32 mouse cellular contexts compared by ENCODE assay signal in genomic region chr2:155637411-155637810, GRCm38 (mm10). TPM values are rescaled to one million over a fixed set of nuclear protein-coding genes. Genes with fewer than 3 reads are reported as not detected.
DNase-seq lines count a peak whose midpoint lies in the region; ATAC-seq and TF ChIP-seq lines count a peak whose summit lies in the region.
"Had no signal": no experiment of that assay in that cellular context is flagged by ENCODE, and none has a peak within 500 bp of the region (broad histone marks: within the 10 kb centered on the region; RNA-seq: fewer than 3 reads in every experiment).

No protein-coding gene starts in this region.

- H3K36me3 ChIP-seq in kidney, embryonic 14.5 days (ENCODE audit: control insufficient read depth, insufficient read depth, low read length): peaks cover 91% of the 10 kb centered on the region

- H3K4me3 ChIP-seq in cerebellum, adult 2 months (replicated peaks; ENCODE audit: insufficient read depth, low read depth, low read length): no peak overlapping the region
- no peak overlapping the region for H3K4me3 ChIP-seq in kidney, embryonic 14.5 days (ENCODE audit: low read length)
- H3K4me3 ChIP-seq in bone marrow macrophage, adult 2 months (ENCODE audit: insufficient read depth, low read length): no peak overlapping the region
- H3K4me3 ChIP-seq: embryonic facial prominence, embryonic 10.5 days; embryonic facial prominence, embryonic 15.5 days; forebrain, embryonic 12.5 days; heart, embryonic 10.5 days; hindbrain, embryonic 13.5 days; layer of hippocampus, adult 2 months; left cerebral cortex, adult 2 months; limb, embryonic 12.5 days; liver, embryonic 13.5 days; midbrain, embryonic 12.5 days had no signal

- ATAC-seq in kidney, embryonic 14.5 days (ENCODE audit: low FRiP score, low TSS enrichment): no peak
- ATAC-seq: activated CD4-positive, CD25-positive, alpha-beta regulatory T cell, adult 4 months; forebrain, postnatal 0 days; intestine, postnatal 0 days had no signal

- H3K4me1 ChIP-seq in cerebellum, adult 2 months (ENCODE audit: control insufficient read depth, insufficient read depth, low read length): peaks cover 72% of the 10 kb centered on the region
- H3K4me1 ChIP-seq in kidney, embryonic 14.5 days (ENCODE audit: control insufficient read depth, insufficient read depth, low read length): no peaks in the 10 kb centered on the region
- peaks cover 30% of the 10 kb centered on the region for H3K4me1 ChIP-seq in bone marrow macrophage, adult 2 months (ENCODE audit: control insufficient read depth, insufficient read depth, low read length)
- H3K4me1 ChIP-seq: embryonic facial prominence, embryonic 15.5 days; limb, embryonic 12.5 days; midbrain, embryonic 12.5 days had no signal

- TF ChIP-seq CTCF in cerebellum, adult 2 months (IDR thresholded peaks at IDR 0.05; ENCODE audit: borderline replicate concordance, insufficient read depth, low read depth, low read length): no peak
- no peak for TF ChIP-seq CTCF in bone marrow macrophage, adult 2 months (IDR thresholded peaks at IDR 0.05; ENCODE audit: low read depth, low read length)

- TF ChIP-seq POLR2A in cerebellum, adult 2 months (IDR thresholded peaks at IDR 0.05; ENCODE audit: borderline replicate concordance, insufficient read depth, low read length): no peak
- no peak for TF ChIP-seq POLR2A in bone marrow macrophage, adult 2 months (IDR thresholded peaks at IDR 0.05; ENCODE audit: borderline replicate concordance, low read depth, low read length)

- H3K27me3 ChIP-seq in cerebellum, adult 2 months (ENCODE audit: control insufficient read depth, insufficient read depth, low read length): no peaks in the 10 kb centered on the region
- no peaks in the 10 kb centered on the region for H3K27me3 ChIP-seq in kidney, embryonic 14.5 days (ENCODE audit: control insufficient read depth, insufficient read depth, low read length)

- H3K9me3 ChIP-seq in kidney, embryonic 14.5 days (ENCODE audit: control insufficient read depth, low read length): no peaks in the 10 kb centered on the region
- H3K9me3 ChIP-seq: embryonic facial prominence, embryonic 10.5 days; embryonic facial prominence, embryonic 15.5 days; forebrain, embryonic 12.5 days; heart, embryonic 10.5 days; hindbrain, embryonic 13.5 days; limb, embryonic 12.5 days; liver, embryonic 13.5 days; midbrain, embryonic 12.5 days had no signal

- WGBS in cerebellum, adult 2 months: 28% methylated on average over 4 of the region's 4 CpGs
- 93% methylated on average over 4 of the region's 4 CpGs for WGBS in kidney, embryonic 14.5 days

- DNase-seq in cerebellum, postnatal 10 days: peak; percentile 47 to 56
- DNase-seq in cerebellum, adult 2 months: no peak
- peak; percentile 30 to 68 for DNase-seq in kidney, postnatal 36 days
- DNase-seq in 416B (ENCODE audit: low read depth): peak; percentile 52
- DNase-seq in embryo, embryonic 9.5 days (ENCODE audit: extremely low spot score): no peak
- DNase-seq in heart, adult 18-20 months: no peak
- DNase-seq: adrenal gland, postnatal 10 days; B cell, adult 2 months; cerebellum, postnatal 14 days; forebrain, postnatal 0 days; gastrocnemius, postnatal 10 days; heart, postnatal 4 days; kidney, postnatal 14 days; liver, embryonic 13.5 days; lung, adult 2 months; lung, postnatal 10 days; retina, postnatal 1 day; right cerebral cortex, postnatal 14 days had no signal

- no peak overlapping the region for H3K9ac ChIP-seq in kidney, embryonic 14.5 days (ENCODE audit: low read depth, low read length)
- H3K9ac ChIP-seq: embryonic facial prominence, embryonic 15.5 days; forebrain, embryonic 12.5 days; forebrain, postnatal 0 days; hindbrain, embryonic 13.5 days; limb, embryonic 12.5 days; liver, embryonic 13.5 days; midbrain, embryonic 12.5 days had no signal

- no peak overlapping the region for H3K4me2 ChIP-seq in kidney, embryonic 14.5 days (replicated peaks; ENCODE audit: low read depth, low read length)
- H3K4me2 ChIP-seq: embryonic facial prominence, embryonic 15.5 days; forebrain, embryonic 12.5 days; hindbrain, embryonic 13.5 days; limb, embryonic 12.5 days; liver, embryonic 13.5 days; midbrain, embryonic 12.5 days had no signal

- H3K27ac ChIP-seq in cerebellum, adult 2 months (ENCODE audit: insufficient read depth, low read length): no peak overlapping the region
- H3K27ac ChIP-seq in kidney, embryonic 14.5 days (ENCODE audit: low read depth, low read length): no peak overlapping the region
- H3K27ac ChIP-seq in bone marrow macrophage, adult 2 months (ENCODE audit: insufficient read depth, low read depth, low read length): peak overlapping the region; percentile 17; the same call in 1 of the 2 replicates
- H3K27ac ChIP-seq: embryonic facial prominence, embryonic 10.5 days; embryonic facial prominence, embryonic 15.5 days; forebrain, embryonic 12.5 days; heart, embryonic 10.5 days; hindbrain, embryonic 13.5 days; layer of hippocampus, adult 2 months; left cerebral cortex, adult 2 months; limb, embryonic 12.5 days; liver, embryonic 13.5 days; midbrain, embryonic 12.5 days had no signal

RNA-seq across cellular contexts. Expression of gene Myh7b, which starts 26.4 kb away (rescaled TPM):
- 17.6 and 20.8 TPM in 2 replicates for polyA plus RNA-seq in cerebellum, adult 2 months (2012; rRNA removed)
- 0.96 and 2.1 TPM in 2 replicates for polyA plus RNA-seq in kidney, embryonic 14.5 days (2014; fragmentation: Nextera tagmentation; extraction: Ambion mirVana)
- not detected in 2 replicates for polyA plus RNA-seq in bone marrow macrophage, adult 2 months (2012; ENCODE audit: insufficient read depth, insufficient read length, missing spikeins)
- 10 to 100 TPM; 23.0 to 30.1 TPM for total RNA-seq in heart, adult 18-20 months (2021)
- total RNA-seq: megakaryocyte progenitor cell, adult 5-6 weeks had no signal
- polyA plus RNA-seq: activated CD4-positive, CD25-positive, alpha-beta regulatory T cell, adult 4 months had no signal

RNA-seq across cellular contexts. Expression of gene Gss, which starts 44.8 kb away (rescaled TPM):
- polyA plus RNA-seq in cerebellum, adult 2 months (2012; rRNA removed): 25.7 and 26.5 TPM in 2 replicates
- polyA plus RNA-seq in kidney, embryonic 14.5 days (2014; fragmentation: Nextera tagmentation; extraction: Ambion mirVana): 25.0 and 29.8 TPM in 2 replicates
- polyA plus RNA-seq in bone marrow macrophage, adult 2 months (2012; ENCODE audit: insufficient read depth, insufficient read length, missing spikeins): 10.5 and 12.9 TPM in 2 replicates
- 10 to 100 TPM; 14.4 to 15.6 TPM for total RNA-seq in heart, adult 18-20 months (2021)

RNA-seq across cellular contexts. Expression of gene Trpc4ap, which starts 54.8 kb away (rescaled TPM):
- polyA plus RNA-seq in cerebellum, adult 2 months (2012; rRNA removed): 223 and 236 TPM in 2 replicates
- 105 and 134 TPM in 2 replicates for polyA plus RNA-seq in kidney, embryonic 14.5 days (2014; fragmentation: Nextera tagmentation; extraction: Ambion mirVana)
- 93.1 and 108 TPM in 2 replicates for polyA plus RNA-seq in bone marrow macrophage, adult 2 months (2012; ENCODE audit: insufficient read depth, insufficient read length, missing spikeins)
- 10 to 100 TPM; 89.4 to 90.2 TPM for total RNA-seq in heart, adult 18-20 months (2021)

Comparison
In these comparisons a context has a peak if more than half of its experiments do, and no peak if none do; other contexts are left out.
1. DNase-seq: peak in cerebellum, postnatal 10 days (2 of 2), kidney, postnatal 36 days (2 of 2) and 416B (single experiment); none in cerebellum, adult 2 months (0 of 2), embryo, embryonic 9.5 days (single experiment) and heart, adult 18-20 months (0 of 2).